Mouse (Mus musculus): ENCODE measurements around the gene Tacc3.

- TF ChIP-seq CTCF (IDR thresholded peaks at IDR 0.05; ENCODE audit: low read depth, low read length), result no peak
- no peak for TF ChIP-seq POLR2A (IDR thresholded peaks at IDR 0.05; ENCODE audit: borderline replicate concordance, low read depth, low read length)
These were observed 25.0 kb downstream of the Tacc3 start for GRCm38 (mm10) chr5:33682963-33683362.

All from bone marrow macrophage, adult 2 months (primary cell).